Mouse (Mus musculus): ENCODE results near the gene RPS10-NUDT3.

RPS10-NUDT3 gene

GRCm38 (mm10) chr17:27555512-27556172 lies 79.4 kb downstream of the RPS10-NUDT3 start:
- in situ Hi-C loops (cut with MboI; ENCODE audit: low sequenced_read_pairs) = no loop called here

- in situ Hi-C loops (cut with MboI; ENCODE audit: low sequenced_read_pairs) = no loop called here
Observed at GRCm38 (mm10) chr17:27555075-27555511, 79.9 kb downstream of the RPS10-NUDT3 start.

- in situ Hi-C loops (cut with MboI; ENCODE audit: low sequenced_read_pairs) = no loop called here
Observed at GRCm38 (mm10) chr17:27554062-27554960, 80.7 kb downstream of the RPS10-NUDT3 start.

- in situ Hi-C loops (cut with MboI; ENCODE audit: low sequenced_read_pairs) = no loop called here
Observed at GRCm38 (mm10) chr17:27552215-27553201, 82.5 kb downstream of the RPS10-NUDT3 start.

GRCm38 (mm10) chr17:27551393-27551940 lies 83.6 kb downstream of the RPS10-NUDT3 start:
- in situ Hi-C loops (cut with MboI; ENCODE audit: low sequenced_read_pairs) = no loop called here

- in situ Hi-C loops (cut with MboI; ENCODE audit: low sequenced_read_pairs) = no loop called here
Observed at GRCm38 (mm10) chr17:27549234-27549633, 85.8 kb downstream of the RPS10-NUDT3 start.

- in situ Hi-C loops (cut with MboI; ENCODE audit: low sequenced_read_pairs) = no loop called here
Observed at GRCm38 (mm10) chr17:27547253-27547868, 87.7 kb downstream of the RPS10-NUDT3 start.

- in situ Hi-C loops (cut with MboI; ENCODE audit: low sequenced_read_pairs) = no loop called here
Observed at GRCm38 (mm10) chr17:27546574-27547085, 88.4 kb downstream of the RPS10-NUDT3 start.

GRCm38 (mm10) chr17:27545991-27546390 lies 89.0 kb downstream of the RPS10-NUDT3 start:
- in situ Hi-C loops (cut with MboI; ENCODE audit: low sequenced_read_pairs) = no loop called here

- in situ Hi-C loops (cut with MboI; ENCODE audit: low sequenced_read_pairs) = no loop called here
Observed at GRCm38 (mm10) chr17:27544551-27544950, 90.5 kb downstream of the RPS10-NUDT3 start.

GRCm38 (mm10) chr17:27541984-27542383 lies 93.0 kb downstream of the RPS10-NUDT3 start:
- in situ Hi-C loops (cut with MboI; ENCODE audit: low sequenced_read_pairs) = no loop called here

GRCm38 (mm10) chr17:27541261-27541660 lies 93.8 kb downstream of the RPS10-NUDT3 start:
- in situ Hi-C loops (cut with MboI; ENCODE audit: low sequenced_read_pairs) = no loop called here

GRCm38 (mm10) chr17:27534718-27535117 lies 100.3 kb downstream of the RPS10-NUDT3 start:
- in situ Hi-C loops (cut with MboI; ENCODE audit: low sequenced_read_pairs) = no loop called here

- in situ Hi-C loops (cut with MboI; ENCODE audit: low sequenced_read_pairs) = no loop called here
Observed at GRCm38 (mm10) chr17:27533354-27533753, 101.7 kb downstream of the RPS10-NUDT3 start.

- in situ Hi-C loops (cut with MboI; ENCODE audit: low sequenced_read_pairs) = no loop called here
Observed at GRCm38 (mm10) chr17:27532095-27532494, 102.9 kb downstream of the RPS10-NUDT3 start.
